Mouse (Mus musculus): ENCODE data around the gene Nudt15. TPM values are rescaled to one million over a fixed set of nuclear protein-coding genes. Genes with fewer than 3 reads are reported as not detected.

The Nudt15 gene
- polyA plus RNA-seq, 1 experiment from 2014 or later, result 4.5 TPM

Other genes starting within 250 kb of the Nudt15 start
- 12.5 and 14.3 TPM in 2 replicates for gene Rb1, start 222.4 kb downstream of the Nudt15 start, polyA plus RNA-seq (2015; fragmentation: Nextera tagmentation; extraction: Ambion mirVana)
- 620 and 695 TPM in 2 replicates for gene Itm2b, start 163.0 kb downstream of the Nudt15 start, polyA plus RNA-seq (2015; fragmentation: Nextera tagmentation; extraction: Ambion mirVana)
- gene Med4, start 38.2 kb downstream of the Nudt15 start, polyA plus RNA-seq (2015; fragmentation: Nextera tagmentation; extraction: Ambion mirVana), result 46.8 and 57.5 TPM in 2 replicates
- gene Sucla2, start 22.9 kb downstream of the Nudt15 start, polyA plus RNA-seq (2015; fragmentation: Nextera tagmentation; extraction: Ambion mirVana), result 177 and 195 TPM in 2 replicates
- not detected in 2 replicates for gene Gm21750, start 113.0 kb upstream of the Nudt15 start, polyA plus RNA-seq (2015; fragmentation: Nextera tagmentation; extraction: Ambion mirVana)